Mouse (Mus musculus): ENCODE data around the gene Uqcc3. TPM values are rescaled to one million over a fixed set of nuclear protein-coding genes. Genes with fewer than 3 reads are reported as not detected.
A peak's percentile ranks its signal among the peaks of the same experiment; 100 is the strongest.

Gene Uqcc3
- total and polyA plus RNA-seq, 2 experiments from 2014 or later = 26.5 to 65.0 TPM

DNA sequence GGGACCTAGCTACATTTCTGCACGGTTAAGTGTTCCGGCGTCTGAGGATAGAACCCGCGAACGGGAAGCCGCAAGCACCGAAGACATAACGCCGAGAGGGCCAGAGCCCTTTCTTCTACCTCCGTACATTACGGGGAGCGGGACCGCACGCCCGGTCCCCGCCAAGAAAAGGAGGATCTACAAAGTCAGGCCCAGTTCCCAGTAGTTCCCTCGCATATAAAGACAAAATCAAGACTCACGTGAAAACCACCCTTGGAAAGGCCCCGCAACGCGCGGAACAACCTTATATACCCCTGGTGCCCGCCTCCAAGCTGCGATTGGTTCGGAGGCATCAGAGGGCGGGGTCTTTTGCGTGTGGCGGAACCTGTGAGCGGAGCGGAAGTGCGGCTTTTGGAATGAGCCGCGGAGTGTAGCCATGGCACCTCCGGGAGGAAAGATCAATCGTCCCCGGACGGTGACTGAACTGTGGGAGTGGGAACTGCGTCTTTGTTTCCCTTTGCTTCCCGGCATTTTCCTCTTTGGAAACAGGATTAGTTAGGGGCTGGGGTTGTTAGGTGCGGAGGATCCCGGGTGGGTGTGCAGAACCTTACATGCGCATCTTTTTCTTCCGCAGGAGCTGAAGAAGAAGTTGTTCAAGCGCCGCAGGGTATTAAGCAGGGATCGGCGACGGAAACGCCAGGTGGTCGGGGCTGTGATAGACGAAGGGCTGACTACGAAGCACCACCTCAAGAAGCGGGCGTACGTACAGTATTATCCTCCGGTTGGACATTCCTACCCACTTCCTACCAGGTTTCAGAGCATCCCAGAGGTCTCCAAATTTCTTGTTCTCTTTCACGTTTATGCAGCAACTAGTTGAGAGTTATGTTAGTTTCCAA, 8.0 kb upstream of the Uqcc3 start, which contains the start of the genes 1810009A15Rik and Gm49416:
TSS of gene 1810009A15Rik (plus strand) at position 343 of the 875 bp plus-strand sequence.
TSS of gene Gm49416 (plus strand) at position 416 of the 875 bp plus-strand sequence.
- H3K27me3 ChIP-seq (ENCODE audit: insufficient read depth, low read length) = no peaks in the 10 kb centered on the region
- peak within 1 kb of the TSS; percentile 77 for H3K27ac ChIP-seq (ENCODE audit: low read depth, low read length)
- peak within 1 kb of the TSS; percentile 59 for H3K4me2 ChIP-seq (ENCODE audit: low read depth, low read length, poor library complexity, severe bottlenecking)
- ATAC-seq (ENCODE audit: low FRiP score) (peak; percentile 95), DNase-seq (ENCODE audit: low spot score) (peak; percentile 98)
- WGBS = under 1% methylated on average over 58 of the region's 58 CpGs
- H3K9ac ChIP-seq (replicated peaks; ENCODE audit: low read length, poor library complexity, severe bottlenecking) = peak within 1 kb of the TSS; percentile 70
- no peaks in the 10 kb centered on the region for H3K36me3 ChIP-seq (ENCODE audit: insufficient read depth, low read length)
- no peaks in the 10 kb centered on the region for H3K9me3 ChIP-seq (ENCODE audit: low read length)
- TF ChIP-seq CTCF (IDR thresholded peaks at IDR 0.05) = no peak
- peaks cover 4% of the 10 kb centered on the region for H3K4me1 ChIP-seq (ENCODE audit: insufficient read depth, low read length)
- peak within 1 kb of the TSS; percentile 52 for H3K4me3 ChIP-seq (ENCODE audit: low read depth, low read length)

- Histone ChIP-seq H3K27me3 (ENCODE audit: insufficient read depth, low read length) (no peaks in the 10 kb centered on the region), H3K36me3 (ENCODE audit: insufficient read depth, low read length) (no peaks in the 10 kb centered on the region), H3K4me2 (ENCODE audit: low read depth, low read length, poor library complexity, severe bottlenecking) (peak overlapping the region; percentile 59), H3K27ac (ENCODE audit: low read depth, low read length) (peak overlapping the region; percentile 55; the same call in 1 of the 2 replicates), H3K4me1 (ENCODE audit: insufficient read depth, low read length) (peaks cover 4% of the 10 kb centered on the region), H3K4me3 (ENCODE audit: low read depth, low read length) (peak overlapping the region; percentile 52), H3K9ac (replicated peaks; ENCODE audit: low read length, poor library complexity, severe bottlenecking) (peak overlapping the region; percentile 70), H3K9me3 (ENCODE audit: low read length) (no peaks in the 10 kb centered on the region)
- TF ChIP-seq CTCF (IDR thresholded peaks at IDR 0.05) = no peak
- no peak for ATAC-seq (ENCODE audit: low FRiP score)
- WGBS = 16% methylated on average over 19 of the region's 19 CpGs
- DNase-seq (ENCODE audit: low spot score) = no peak
These were observed 7.1 kb upstream of the Uqcc3 start for GRCm38 (mm10) chr19:8887585-8888463.

DNA sequence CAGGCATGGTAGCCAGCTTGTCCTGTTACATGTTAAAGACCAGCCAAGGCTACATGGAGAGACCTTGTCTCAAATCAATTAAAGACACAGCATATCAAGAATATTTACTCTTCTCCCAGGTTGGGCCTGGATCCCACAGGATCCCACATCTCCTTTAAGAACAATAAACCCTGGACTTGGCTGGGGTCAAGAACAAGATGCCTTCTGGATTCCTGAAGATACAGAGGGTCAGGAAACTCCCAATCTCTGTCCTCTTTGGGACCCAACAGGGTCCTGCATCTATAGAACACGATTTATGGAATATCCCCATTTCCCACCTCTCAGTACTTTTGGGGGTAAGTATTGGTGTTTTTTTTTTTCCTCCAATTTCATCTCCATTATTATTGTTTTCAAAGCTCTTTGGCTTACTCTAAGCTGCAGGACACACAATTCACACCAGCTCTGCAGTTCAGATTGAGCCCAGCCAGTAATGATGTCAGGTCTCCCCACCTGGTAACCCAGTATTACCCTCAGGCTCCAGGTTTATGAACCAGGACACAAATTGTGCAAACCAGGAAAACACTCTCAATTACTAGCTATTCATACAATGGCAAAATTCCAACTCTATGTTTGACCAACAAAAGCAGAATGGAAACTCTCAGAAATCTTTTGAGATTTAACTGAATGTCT, 6.3 kb upstream of the Uqcc3 start:
- no peak overlapping the region for H3K4me3 ChIP-seq (ENCODE audit: low read depth, low read length)
- H3K36me3 ChIP-seq (ENCODE audit: insufficient read depth, low read length) = no peaks in the 10 kb centered on the region
- no peak overlapping the region for H3K4me2 ChIP-seq (ENCODE audit: low read depth, low read length, poor library complexity, severe bottlenecking)
- H3K27me3 ChIP-seq (ENCODE audit: insufficient read depth, low read length) = no peaks in the 10 kb centered on the region
- no peaks in the 10 kb centered on the region for H3K9me3 ChIP-seq (ENCODE audit: low read length)
- peaks cover 4% of the 10 kb centered on the region for H3K4me1 ChIP-seq (ENCODE audit: insufficient read depth, low read length)
- WGBS = 62% methylated on average over 1 of the region's 1 CpGs
- DNase-seq (ENCODE audit: low spot score) (no peak), ATAC-seq (ENCODE audit: low FRiP score) (no peak)
- TF ChIP-seq CTCF (IDR thresholded peaks at IDR 0.05) = no peak
- no peak overlapping the region for H3K9ac ChIP-seq (replicated peaks; ENCODE audit: low read length, poor library complexity, severe bottlenecking)
- no peak overlapping the region for H3K27ac ChIP-seq (ENCODE audit: low read depth, low read length)

GRCm38 (mm10) chr19:8883616-8884015, 2.9 kb upstream of the Uqcc3 start, which contains the start of the genes Lbhd1 and Gm49403:
TSS of gene Lbhd1 (plus strand) at chr19:8883732.
TSS of gene Gm49403 (plus strand) at chr19:8883930.
- Histone ChIP-seq H3K4me3 (ENCODE audit: low read depth, low read length) (no peak within 1 kb of the TSS), H3K27me3 (ENCODE audit: insufficient read depth, low read length) (no peaks in the 10 kb centered on the region), H3K36me3 (ENCODE audit: insufficient read depth, low read length) (no peaks in the 10 kb centered on the region), H3K4me2 (ENCODE audit: low read depth, low read length, poor library complexity, severe bottlenecking) (no peak within 1 kb of the TSS), H3K9ac (replicated peaks; ENCODE audit: low read length, poor library complexity, severe bottlenecking) (no peak within 1 kb of the TSS), H3K9me3 (ENCODE audit: low read length) (no peaks in the 10 kb centered on the region), H3K4me1 (ENCODE audit: insufficient read depth, low read length) (peaks cover 4% of the 10 kb centered on the region), H3K27ac (ENCODE audit: low read depth, low read length) (no peak within 1 kb of the TSS)
- no peak for DNase-seq (ENCODE audit: low spot score)
- no peak for ATAC-seq (ENCODE audit: low FRiP score)
- 69% methylated on average over 3 of the region's 3 CpGs for WGBS
- TF ChIP-seq CTCF (IDR thresholded peaks at IDR 0.05) = no peak

DNA sequence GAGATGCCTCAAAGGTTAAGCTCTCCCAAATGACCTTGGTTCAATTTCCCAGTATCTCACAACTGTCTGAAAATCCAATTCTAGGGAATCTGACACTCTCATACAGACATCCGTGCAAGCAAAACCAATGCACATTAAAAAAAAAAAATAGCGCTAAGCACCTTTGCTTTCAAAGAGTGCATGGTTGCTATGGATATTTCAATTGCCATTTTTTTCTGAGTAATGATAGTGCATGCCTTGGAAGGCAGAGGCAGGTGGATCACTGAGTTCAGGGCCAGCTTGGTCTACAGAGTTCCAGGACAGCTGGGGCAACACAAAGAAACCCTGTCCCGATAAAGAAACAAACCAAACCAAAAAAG, 290 bp upstream of the Uqcc3 start:
- peak overlapping the region; percentile 79 for H3K9ac ChIP-seq (replicated peaks; ENCODE audit: low read length, poor library complexity, severe bottlenecking)
- H3K4me1 ChIP-seq (ENCODE audit: insufficient read depth, low read length) = no peaks in the 10 kb centered on the region
- H3K4me3 ChIP-seq (ENCODE audit: low read depth, low read length) = peak overlapping the region; percentile 67
- H3K4me2 ChIP-seq (ENCODE audit: low read depth, low read length, poor library complexity, severe bottlenecking) = peak overlapping the region; percentile 74
- no peaks in the 10 kb centered on the region for H3K9me3 ChIP-seq (ENCODE audit: low read length)
- 10% methylated on average over 3 of the region's 3 CpGs for WGBS
- ATAC-seq (ENCODE audit: low FRiP score) (no peak), DNase-seq (ENCODE audit: low spot score) (no peak)
- 0 out of 2 replicates have a peak, but pooled peaks cover 5% of the 10 kb centered on the region for H3K36me3 ChIP-seq (ENCODE audit: insufficient read depth, low read length)
- TF ChIP-seq CTCF (IDR thresholded peaks at IDR 0.05) = no peak
- H3K27ac ChIP-seq (ENCODE audit: low read depth, low read length) = no peak overlapping the region
- no peaks in the 10 kb centered on the region for H3K27me3 ChIP-seq (ENCODE audit: insufficient read depth, low read length)

All from midbrain, postnatal 0 days (tissue).